Mouse (Mus musculus): ENCODE measurements around the gene Rapgef1.
A peak's percentile ranks its signal among the peaks of the same experiment; 100 is the strongest.
"Not testable (repeated sequence)": the region's sequence is repeated elsewhere in the genome, so short reads cannot be mapped to it uniquely, and the experiment has no call there.

Rapgef1 gene

GRCm38 (mm10) chr2:29703104-29704081 is 83.9 kb downstream of the Rapgef1 start:
- no peak for DNase-seq (ENCODE audit: low spot score in 2 of 2)

- DNase-seq (ENCODE audit: low spot score in 2 of 2): no peak
Observed at GRCm38 (mm10) chr2:29705493-29705892, 86.0 kb downstream of the Rapgef1 start.

DNA sequence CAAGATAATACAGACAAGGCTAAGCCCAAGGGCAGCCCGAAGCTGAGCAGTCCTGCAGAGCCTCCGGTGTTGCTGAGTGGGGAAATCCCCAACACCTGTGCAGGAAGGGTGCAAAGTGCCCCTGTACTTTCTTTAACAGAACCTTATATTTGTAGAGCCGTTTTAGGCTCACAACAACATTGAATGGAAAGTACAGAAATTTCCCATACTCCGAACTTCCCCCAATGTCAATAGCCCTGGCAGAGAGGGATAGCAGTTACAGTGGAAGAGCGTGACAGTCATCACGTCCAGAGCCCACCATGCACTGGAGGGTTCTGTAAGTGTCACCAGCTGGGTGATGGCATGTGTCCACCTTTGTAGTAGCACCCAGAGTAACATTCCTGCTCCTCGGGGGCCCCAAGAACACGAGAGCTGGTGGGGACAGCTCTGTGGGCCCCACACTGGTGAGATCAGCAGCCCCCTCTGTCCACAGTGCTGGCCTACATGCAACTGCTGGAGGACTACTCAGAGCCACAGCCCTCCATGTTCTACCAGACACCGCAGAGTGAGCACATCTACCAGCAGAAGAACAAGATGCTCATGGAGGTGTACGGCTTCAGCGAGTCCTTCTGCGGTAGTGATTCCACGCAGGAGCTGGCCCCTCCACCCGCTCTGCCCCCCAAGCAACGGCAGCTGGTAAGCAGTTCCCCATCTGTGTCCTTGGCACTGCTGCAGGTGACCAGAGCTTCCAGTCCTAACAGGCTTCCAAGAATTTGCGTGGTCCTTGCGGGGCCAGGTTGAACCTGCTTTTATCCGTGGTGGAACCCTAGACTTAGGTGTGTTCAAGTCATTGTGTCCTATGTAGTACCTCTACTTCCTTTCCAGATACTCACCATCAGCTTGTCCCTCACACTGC is 87.5 kb downstream of the Rapgef1 start:
- no peak for DNase-seq (ENCODE audit: low spot score in 2 of 2)

DNA sequence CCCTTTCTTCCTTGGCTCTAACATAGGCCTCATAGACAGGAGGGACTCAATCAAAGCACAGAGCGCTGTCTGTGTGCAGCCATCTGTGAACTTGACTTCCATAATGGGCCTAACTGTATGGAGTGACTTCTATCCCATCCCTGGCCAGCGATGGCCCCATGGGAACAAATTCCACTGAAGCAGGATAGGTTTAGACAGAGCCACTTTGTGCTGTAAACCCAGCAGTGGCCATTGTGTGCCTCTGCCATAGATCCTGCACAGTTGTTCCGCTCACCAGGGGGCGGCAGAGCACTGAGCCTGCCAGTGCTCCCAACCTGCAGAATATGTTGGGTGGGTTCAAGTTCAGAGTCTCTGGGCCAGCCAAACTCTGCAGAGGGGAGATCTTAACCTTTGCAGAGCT is 88.2 kb downstream of the Rapgef1 start:
- DNase-seq (ENCODE audit: low spot score in 2 of 2): peak in 1 of 2 experiments; percentile 10

- not testable (repeated sequence) for DNase-seq (ENCODE audit: low spot score in 2 of 2)
Observed at GRCm38 (mm10) chr2:29708209-29708608, 88.7 kb downstream of the Rapgef1 start.

- no peak for DNase-seq (ENCODE audit: low spot score in 2 of 2)
Observed at GRCm38 (mm10) chr2:29711038-29711437, 91.5 kb downstream of the Rapgef1 start.

DNA sequence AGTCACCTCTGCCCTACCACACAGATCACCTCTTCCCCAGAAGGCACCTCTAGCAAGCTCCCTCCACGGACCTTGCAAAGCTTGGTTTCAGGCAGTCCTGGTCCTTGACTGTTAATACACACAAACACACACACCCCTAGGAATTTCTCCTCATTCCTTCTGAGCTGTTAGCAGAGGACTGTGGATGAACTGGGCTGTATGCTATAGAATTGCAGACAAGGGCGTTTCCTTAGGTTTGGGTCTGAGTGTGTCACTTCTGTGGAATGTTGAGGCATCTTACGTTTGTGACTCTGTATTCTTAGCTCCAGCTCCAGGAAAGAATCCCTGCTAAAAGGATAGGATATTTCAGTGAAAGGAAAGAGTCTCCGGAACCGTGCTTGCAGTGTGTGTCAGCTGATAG is 92.4 kb downstream of the Rapgef1 start:
- no peak for DNase-seq (ENCODE audit: low spot score in 2 of 2)

- no peak for DNase-seq (ENCODE audit: low spot score in 2 of 2)
Observed at GRCm38 (mm10) chr2:29713501-29713900, 94.0 kb downstream of the Rapgef1 start.

DNA sequence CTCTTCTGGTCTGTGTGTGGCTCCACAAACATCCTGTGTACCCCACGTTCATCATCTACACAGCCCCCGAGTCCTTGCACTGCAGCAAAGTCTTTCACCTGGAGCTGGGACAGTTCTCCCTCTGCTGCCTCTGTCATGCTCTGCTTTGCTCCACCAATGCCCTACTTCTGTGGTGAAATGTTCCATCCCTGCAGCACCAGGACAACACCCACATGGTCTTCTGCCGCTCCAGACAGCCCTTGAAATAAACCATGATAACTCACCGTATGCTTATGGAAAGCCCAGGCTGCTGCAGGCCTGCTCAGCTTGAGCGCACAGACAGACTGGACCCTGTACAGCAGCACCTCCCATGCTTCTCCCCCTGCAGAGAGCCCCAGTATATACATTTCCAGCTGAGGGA is 94.6 kb downstream of the Rapgef1 start:
- no peak for DNase-seq (ENCODE audit: low spot score in 2 of 2)

DNA sequence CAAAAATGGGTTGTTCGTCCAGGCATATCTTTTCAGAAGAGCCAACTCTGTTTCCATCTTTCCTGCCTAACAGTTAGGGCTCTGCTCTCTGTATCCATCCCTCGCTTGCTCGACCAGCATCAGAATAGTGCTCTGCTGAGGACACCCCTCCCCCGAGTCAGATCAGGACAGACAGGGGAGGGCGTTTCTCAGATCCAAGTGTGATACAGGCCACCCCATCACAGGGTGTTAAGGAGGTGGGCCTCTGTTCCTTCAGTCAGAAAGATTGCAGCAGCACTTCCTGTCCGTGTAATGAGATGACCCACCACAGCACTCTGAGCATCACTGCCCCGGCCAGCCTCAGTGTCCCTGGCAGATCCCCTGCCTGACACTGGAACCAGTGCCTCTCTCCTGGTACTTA is 96.6 kb downstream of the Rapgef1 start:
- DNase-seq (ENCODE audit: low spot score in 2 of 2): no peak

DNA sequence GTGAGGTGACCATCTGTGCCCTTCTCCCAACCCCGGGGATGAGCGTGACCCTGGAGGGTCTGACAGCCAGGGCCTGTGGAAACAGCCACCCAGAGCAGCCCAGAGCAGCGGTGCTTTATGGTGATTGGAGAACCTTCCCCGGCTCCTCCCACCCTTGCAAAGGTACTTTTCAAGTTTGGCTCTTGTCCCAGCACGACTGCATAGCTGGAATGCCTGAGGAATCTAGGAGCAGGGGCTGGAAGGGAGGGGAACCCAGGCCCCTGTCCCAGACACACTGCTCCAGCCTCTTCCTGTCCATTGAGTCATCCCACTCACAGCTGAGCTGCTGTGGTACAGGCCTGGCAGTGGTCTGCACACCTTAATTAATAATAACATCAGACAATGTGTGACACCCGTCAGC is 97.2 kb downstream of the Rapgef1 start:
- DNase-seq (ENCODE audit: low spot score in 2 of 2): no peak

- DNase-seq (ENCODE audit: low spot score in 2 of 2): no peak
Observed at GRCm38 (mm10) chr2:29718581-29718980, 99.1 kb downstream of the Rapgef1 start.

GRCm38 (mm10) chr2:29723132-29723531 is 103.6 kb downstream of the Rapgef1 start:
- no peak for DNase-seq (ENCODE audit: low spot score in 2 of 2)

DNA sequence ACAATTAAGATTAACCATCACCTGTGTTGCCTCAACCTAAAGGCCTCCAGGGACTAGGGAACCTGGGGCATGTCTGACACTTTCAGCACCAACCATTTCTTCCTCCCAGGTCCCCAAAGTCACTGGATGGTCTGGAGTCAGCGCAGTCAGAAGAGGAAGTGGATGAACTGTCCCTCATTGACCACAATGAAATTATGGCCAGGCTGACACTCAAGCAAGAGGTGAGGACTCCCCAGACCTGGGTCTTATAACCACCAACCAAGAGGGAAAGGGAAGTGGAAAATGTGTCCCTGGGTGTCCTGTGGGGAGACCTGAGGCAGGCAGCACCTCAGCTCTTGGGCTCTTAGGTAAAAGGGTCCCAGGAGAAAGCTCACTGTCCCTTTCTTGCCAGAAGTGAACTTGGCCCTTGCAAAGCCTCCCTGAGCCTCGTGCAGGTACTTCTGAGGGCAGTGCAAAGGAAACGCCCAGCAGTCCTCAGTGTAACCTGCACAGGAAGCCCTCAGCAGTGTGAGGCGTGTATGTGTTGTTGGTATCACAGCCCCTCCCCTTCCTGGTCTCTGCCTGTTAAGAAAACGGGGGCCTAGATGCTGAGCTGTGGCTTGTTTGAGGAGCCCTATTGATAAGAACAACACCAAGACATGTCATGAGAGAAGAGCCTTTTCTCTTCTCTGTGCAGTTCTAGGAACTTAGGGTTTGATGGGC is 105.3 kb downstream of the Rapgef1 start:
- no peak for DNase-seq (ENCODE audit: low spot score in 2 of 2)

- no peak for DNase-seq (ENCODE audit: low spot score in 2 of 2)
Observed at GRCm38 (mm10) chr2:29729500-29729899, 110.0 kb downstream of the Rapgef1 start.

GRCm38 (mm10) chr2:29731545-29731944 is 112.0 kb downstream of the Rapgef1 start:
- DNase-seq (ENCODE audit: low spot score in 2 of 2): peak in 1 of 2 experiments; percentile 33

DNA sequence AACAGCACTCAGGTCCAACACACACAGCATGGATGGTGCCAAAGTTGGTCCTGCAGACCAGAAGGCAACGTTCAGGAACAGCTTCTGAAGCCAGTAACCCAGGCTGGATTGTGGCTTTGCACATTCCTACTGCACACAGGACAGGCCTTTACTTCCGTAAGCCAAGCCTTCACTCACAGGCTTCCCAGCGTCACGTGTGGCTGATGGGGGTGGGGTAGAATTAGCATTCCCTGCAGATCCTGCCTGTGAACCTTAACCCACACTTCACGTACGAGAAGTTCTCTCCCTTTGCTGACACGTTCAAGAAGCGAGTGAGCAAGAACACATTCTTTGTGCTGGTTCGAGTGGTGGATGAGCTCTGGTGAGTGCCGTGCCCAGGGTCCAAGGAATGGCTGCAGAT is 113.0 kb downstream of the Rapgef1 start:
- no peak for DNase-seq (ENCODE audit: low spot score in 2 of 2)

GRCm38 (mm10) chr2:29733348-29733747 is 113.8 kb downstream of the Rapgef1 start:
- DNase-seq (ENCODE audit: low spot score in 2 of 2): no peak

DNA sequence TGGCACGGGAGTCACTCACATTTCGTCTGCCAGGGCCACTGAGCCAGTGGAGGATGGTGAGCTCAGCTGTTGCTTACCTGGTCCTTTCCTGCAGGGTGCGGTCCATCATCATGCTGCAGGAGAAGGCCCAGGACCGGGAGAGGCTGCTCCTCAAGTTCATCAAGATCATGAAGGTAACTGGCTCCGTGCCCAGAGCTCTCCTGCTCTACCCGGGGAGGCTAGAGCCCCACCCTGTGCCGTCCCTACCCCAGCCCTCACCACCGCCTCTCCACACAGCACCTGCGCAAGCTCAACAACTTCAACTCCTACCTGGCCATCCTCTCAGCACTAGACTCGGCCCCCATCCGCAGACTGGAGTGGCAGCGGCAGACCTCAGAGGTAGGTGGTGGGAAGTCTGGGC is 116.2 kb downstream of the Rapgef1 start:
- no peak for DNase-seq (ENCODE audit: low spot score in 2 of 2)

DNA sequence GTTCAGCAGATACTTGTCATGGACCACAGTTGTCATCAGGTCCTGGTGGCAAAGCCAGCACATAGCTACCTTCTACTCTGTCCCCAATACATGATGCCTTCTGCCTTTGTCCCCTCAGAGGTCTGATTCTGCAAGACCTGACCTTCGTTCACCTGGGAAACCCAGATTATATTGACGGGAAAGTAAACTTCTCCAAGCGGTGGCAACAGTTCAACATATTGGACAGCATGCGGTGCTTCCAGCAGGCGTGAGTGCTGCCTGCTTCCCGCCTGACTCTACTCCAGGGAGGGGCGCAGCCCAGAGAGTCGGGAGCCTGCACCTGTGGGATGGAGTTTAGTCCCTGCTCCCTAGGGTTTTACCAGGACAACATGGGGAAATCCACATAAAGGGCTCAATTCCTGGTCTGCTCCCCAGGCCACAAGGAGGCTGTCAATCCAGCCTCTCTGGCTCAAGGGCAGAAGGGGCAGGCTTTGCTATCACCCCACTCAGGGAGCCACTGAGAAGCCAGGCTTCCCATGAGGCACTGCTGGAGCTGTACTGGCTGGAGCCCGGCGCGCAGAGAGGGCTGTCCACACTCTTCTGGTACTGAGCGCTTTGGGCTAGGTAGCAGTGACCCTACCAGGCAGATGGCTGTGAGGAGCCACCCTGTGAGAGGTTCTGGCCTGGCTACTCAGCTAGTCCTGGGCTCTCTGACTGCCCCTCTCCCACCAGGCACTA is 117.8 kb downstream of the Rapgef1 start:
- DNase-seq (ENCODE audit: low spot score in 2 of 2): no peak

DNA sequence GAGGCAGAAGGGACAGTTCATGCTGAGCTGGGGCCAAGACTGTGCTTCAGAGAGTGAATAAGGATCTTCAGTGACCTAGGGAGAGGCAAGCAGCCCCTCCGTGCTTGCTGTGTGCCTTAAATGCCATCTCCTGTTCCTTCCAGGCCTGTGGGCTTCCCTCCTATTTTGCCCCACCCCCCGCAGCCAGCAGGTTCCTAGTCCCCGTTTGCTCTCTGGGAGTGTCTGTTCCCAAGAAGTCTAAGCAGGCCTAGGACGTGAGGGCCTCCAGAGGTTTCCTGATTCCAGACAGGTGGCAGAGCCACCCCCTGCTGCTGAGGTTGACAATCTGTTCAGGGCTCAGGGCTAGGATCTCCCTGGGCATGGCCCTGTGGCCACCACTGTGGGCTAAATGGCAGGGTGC is 119.3 kb downstream of the Rapgef1 start:
- no peak for DNase-seq (ENCODE audit: low spot score in 2 of 2)

All from spleen, postnatal 14 days (tissue).